Mouse (Mus musculus) myocyte (in vitro differentiated cells): Measurements from ENCODE around the gene Cd5.

Source experiments
- CEBPB ChIP-seq: IDR thresholded peaks from 2 replicates; pipeline ENCODE4 v1.6.1; 2011; ENCODE audit warnings: mild to moderate bottlenecking, moderate library complexity; ENCODE audit not compliant: poor library complexity, insufficient read depth, severe bottlenecking
- E2F4 ChIP-seq: IDR thresholded peaks from one replicate; pipeline ENCODE4 v1.6.1; 2011; ENCODE audit warnings: mild to moderate bottlenecking, control low read depth, moderate library complexity; ENCODE audit not compliant: insufficient read depth
- MAX ChIP-seq: IDR thresholded peaks from one replicate; pipeline ENCODE4 v1.6.1; 2011; ENCODE audit warnings: low read depth, mild to moderate bottlenecking, control low read depth
- MYOD1 ChIP-seq, 3 experiments: IDR thresholded peaks; one replicate each; pipeline ENCODE4 v1.6.1; 2011; ENCODE audit warnings: control low read depth in 2 of 3, low read depth in 2 of 3, mild to moderate bottlenecking in 2 of 3, moderate library complexity in 1 of 3; ENCODE audit not compliant: insufficient read length in 2 of 3, control insufficient read depth in 1 of 3
- MYOG ChIP-seq, 3 experiments: IDR thresholded peaks; one replicate each; pipeline ENCODE4 v1.6.1; 2011; ENCODE audit warnings: control low read depth in 2 of 3, low read depth in 2 of 3, mild to moderate bottlenecking in 2 of 3; ENCODE audit not compliant: insufficient read length in 2 of 3, control insufficient read depth in 1 of 3, insufficient read depth in 1 of 3
- POLR2A ChIP-seq: IDR thresholded peaks from one replicate; pipeline ENCODE4 v1.6.1; 2011; ENCODE audit warnings: low read depth, mild to moderate bottlenecking, control low read depth, moderate library complexity; ENCODE audit not compliant: insufficient read length
- POLR2AphosphoS2 ChIP-seq: IDR thresholded peaks from one replicate; pipeline ENCODE4 v1.6.1; 2011; ENCODE audit warnings: low read depth, control low read depth; ENCODE audit not compliant: insufficient read length
- TCF12 ChIP-seq: IDR thresholded peaks from one replicate; pipeline ENCODE4 v1.6.1; 2011; ENCODE audit warnings: mild to moderate bottlenecking, control low read depth; ENCODE audit not compliant: poor library complexity, insufficient read depth, severe bottlenecking
- TCF3 ChIP-seq: IDR thresholded peaks from one replicate; pipeline ENCODE4 v1.6.1; 2011; ENCODE audit warnings: low read depth, control low read depth; ENCODE audit not compliant: insufficient read length
- USF1 ChIP-seq: IDR thresholded peaks from one replicate; pipeline ENCODE4 v1.6.1; 2011; ENCODE audit warnings: low read depth, mild to moderate bottlenecking, control low read depth, moderate library complexity

GRCm38 (mm10) chr19:10773384-10773783 lies 34.6 kb upstream of the Cd5 start:
- TF ChIP-seq POLR2A: no peak
- TF ChIP-seq MYOG (IDR thresholded peaks at IDR 0.05; ENCODE audit: control insufficient read depth in 1 of 3, insufficient read depth in 1 of 3, insufficient read length in 2 of 3, low read depth in 2 of 3): no peak
- TF ChIP-seq USF1: no peak
- no peak for TF ChIP-seq MAX
- no peak for TF ChIP-seq POLR2AphosphoS2
- TF ChIP-seq CEBPB: no peak
- TF ChIP-seq MYOD1 (IDR thresholded peaks at IDR 0.05; ENCODE audit: control insufficient read depth in 1 of 3, insufficient read length in 2 of 3, low read depth in 2 of 3): no peak
- TF ChIP-seq E2F4: no peak
- no peak for TF ChIP-seq TCF3
- TF ChIP-seq TCF12: no peak
